Mouse (Mus musculus): ENCODE data around the gene Hhat.

DNA sequence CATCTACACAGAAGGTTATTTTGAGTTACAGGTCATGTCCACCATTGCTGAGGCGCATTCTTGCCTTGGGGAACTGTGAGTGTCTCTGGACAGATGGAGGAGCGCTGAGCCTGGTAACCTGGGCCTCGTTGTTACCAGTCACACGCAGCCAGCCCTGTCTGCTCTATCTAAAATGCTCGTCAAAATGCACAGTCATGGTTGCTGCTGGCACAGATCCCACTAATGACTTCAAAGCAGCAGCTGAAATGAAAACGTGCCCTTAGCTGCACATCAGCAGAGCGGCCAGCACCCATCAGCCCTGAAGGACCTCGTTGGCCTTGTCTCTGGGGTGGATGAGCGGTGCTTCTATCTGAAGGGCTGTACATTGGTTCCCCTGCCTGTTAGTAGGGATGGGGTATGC, 269.0 kb downstream of the Hhat start:
- no peak for TF ChIP-seq CTCF (IDR thresholded peaks at IDR 0.05; ENCODE audit: extremely low read depth, insufficient read depth, insufficient read length, insufficient replicate concordance)
- no peak for TF ChIP-seq POLR2A (IDR thresholded peaks at IDR 0.05; ENCODE audit: low read depth, low read length)

Data from spleen, adult 2 months (tissue).